Mouse (Mus musculus) limb, embryonic 15.5 days (tissue): Measurements from ENCODE around the gene Hspa12b. TPM values are rescaled to one million over a fixed set of nuclear protein-coding genes. Genes with fewer than 3 reads are reported as not detected.

ENCODE experiments used
- ATAC-seq: fragments of 200-750 bp; cut with Nextera tagmentation; 2 replicates; pipeline ENCODE4 v1.8.0; 2017; ENCODE audit warnings: low read depth, moderate TSS enrichment; ENCODE audit not compliant: insufficient number of reproducible peaks, low FRiP score, low TSS enrichment
- H3K27ac ChIP-seq: fragments of 300-500 bp; sonication (generic); 2 replicates; pipeline ENCODE4 v1.5.1; 2015; ENCODE audit warnings: moderate library complexity, mild to moderate bottlenecking, inconsistent platforms
- H3K27me3 ChIP-seq: fragments of 300-500 bp; sonication (generic); 2 replicates; pipeline ENCODE4 v1.6.1; 2015; ENCODE audit warnings: inconsistent platforms
- H3K36me3 ChIP-seq: fragments of 300-500 bp; sonication (generic); 2 replicates; pipeline ENCODE4 v1.6.1; 2015; ENCODE audit warnings: inconsistent platforms
- H3K4me1 ChIP-seq: fragments of 300-500 bp; sonication (generic); 2 replicates; pipeline ENCODE4 v1.6.1; 2015; ENCODE audit warnings: inconsistent platforms
- H3K4me2 ChIP-seq: fragments of 300-500 bp; sonication (generic); 2 replicates; pipeline ENCODE4 v1.6.1; 2015; ENCODE audit warnings: mild to moderate bottlenecking, inconsistent platforms
- H3K4me3 ChIP-seq: fragments of 300-500 bp; sonication (generic); 2 replicates; pipeline ENCODE4 v1.5.1; 2015; ENCODE audit warnings: mild to moderate bottlenecking, inconsistent platforms
- H3K9ac ChIP-seq: fragments of 300-500 bp; sonication (generic); 2 replicates; pipeline ENCODE4 v1.6.1; 2015; ENCODE audit warnings: inconsistent platforms
- H3K9me3 ChIP-seq: fragments of 300-500 bp; sonication (generic); 2 replicates; pipeline ENCODE4 v1.6.1; 2016; ENCODE audit warnings: inconsistent platforms
- WGBS: fragments of 180-500 bp; shearing (Covaris S2); methylation state at CpG from one replicate; pipeline ENCODE4 v1.1.7; 2015; 5-methylcytosine and 5-hydroxymethylcytosine counted together
- polyA plus RNA-seq: library from polyadenylated mRNA; unstranded; fragments of >200 nt; fragmentation: Nextera tagmentation; extraction: Ambion mirVana; gene quantifications from 2 replicates; pipeline ENCODE4 v1.2.1, GENCODE M21; 2015

The Hspa12b gene
- polyA plus RNA-seq, 1 experiment from 2014 or later, result 22.0 TPM

GRCm38 (mm10) chr2:131156987-131157386 is 29.9 kb downstream of the Hspa12b start:
- no peak for ATAC-seq
- WGBS, result 91% methylated on average over 7 of the region's 7 CpGs
- Histone ChIP-seq H3K4me1 (peaks cover 16% of the 10 kb centered on the region), H3K4me2 (no peak overlapping the region), H3K27ac (no peak overlapping the region), H3K4me3 (no peak overlapping the region), H3K27me3 (no peaks in the 10 kb centered on the region), H3K9me3 (no peaks in the 10 kb centered on the region), H3K36me3 (peaks cover 14% of the 10 kb centered on the region), H3K9ac (no peak overlapping the region)

GRCm38 (mm10) chr2:131159491-131159910 is 32.4 kb downstream of the Hspa12b start:
- peak; percentile 20 for ATAC-seq
- no peaks in the 10 kb centered on the region for H3K9me3 ChIP-seq
- H3K9ac ChIP-seq, result peak overlapping the region; percentile 57
- H3K27me3 ChIP-seq, result no peaks in the 10 kb centered on the region
- H3K4me3 ChIP-seq, result peak overlapping the region; percentile 71
- peaks cover 18% of the 10 kb centered on the region for H3K4me1 ChIP-seq
- under 1% methylated on average over 18 of the region's 18 CpGs for WGBS
- peak overlapping the region; percentile 86 for H3K4me2 ChIP-seq
- H3K27ac ChIP-seq, result peak overlapping the region; percentile 74; the same call in 1 of the 2 replicates
- no peaks in the 10 kb centered on the region for H3K36me3 ChIP-seq

GRCm38 (mm10) chr2:131159938-131160581 is 33.0 kb downstream of the Hspa12b start, which contains the start of gene 1700037H04Rik:
Gene 1700037H04Rik, minus strand, starts transcription at chr2:131160081.
- Histone ChIP-seq H3K4me1 (peaks cover 18% of the 10 kb centered on the region), H3K27me3 (no peaks in the 10 kb centered on the region), H3K9ac (peak within 1 kb of the TSS; percentile 68), H3K27ac (peak within 1 kb of the TSS; percentile 89), H3K36me3 (no peaks in the 10 kb centered on the region), H3K4me2 (peak within 1 kb of the TSS; percentile 86), H3K9me3 (no peaks in the 10 kb centered on the region), H3K4me3 (peak within 1 kb of the TSS; percentile 71)
- under 1% methylated on average over 54 of the region's 54 CpGs for WGBS
- ATAC-seq, result peak; percentile 98

GRCm38 (mm10) chr2:131160671-131161111 is 33.6 kb downstream of the Hspa12b start:
- no peaks in the 10 kb centered on the region for H3K27me3 ChIP-seq
- 1% methylated on average over 17 of the region's 17 CpGs for WGBS
- H3K27ac ChIP-seq, result peak overlapping the region; percentile 89
- no peak for ATAC-seq
- H3K4me2 ChIP-seq, result peak overlapping the region; percentile 86
- peak overlapping the region; percentile 71 for H3K4me3 ChIP-seq
- peak overlapping the region; percentile 68 for H3K9ac ChIP-seq
- no peaks in the 10 kb centered on the region for H3K36me3 ChIP-seq
- no peaks in the 10 kb centered on the region for H3K9me3 ChIP-seq
- H3K4me1 ChIP-seq, result peaks cover 18% of the 10 kb centered on the region

- ATAC-seq, result no peak
- H3K4me1 ChIP-seq, result peaks cover 6% of the 10 kb centered on the region
- no peak overlapping the region for H3K27ac ChIP-seq
- no peak overlapping the region for H3K9ac ChIP-seq
- whole genome bisulfite sequencing, result 59% methylated on average over 7 of the region's 7 CpGs
- H3K9me3 ChIP-seq, result no peaks in the 10 kb centered on the region
- H3K4me2 ChIP-seq, result no peak overlapping the region
- H3K4me3 ChIP-seq, result no peak overlapping the region
- no peaks in the 10 kb centered on the region for H3K36me3 ChIP-seq
- H3K27me3 ChIP-seq, result no peaks in the 10 kb centered on the region
Measured at GRCm38 (mm10) chr2:131163924-131164323, 36.8 kb downstream of the Hspa12b start.

DNA sequence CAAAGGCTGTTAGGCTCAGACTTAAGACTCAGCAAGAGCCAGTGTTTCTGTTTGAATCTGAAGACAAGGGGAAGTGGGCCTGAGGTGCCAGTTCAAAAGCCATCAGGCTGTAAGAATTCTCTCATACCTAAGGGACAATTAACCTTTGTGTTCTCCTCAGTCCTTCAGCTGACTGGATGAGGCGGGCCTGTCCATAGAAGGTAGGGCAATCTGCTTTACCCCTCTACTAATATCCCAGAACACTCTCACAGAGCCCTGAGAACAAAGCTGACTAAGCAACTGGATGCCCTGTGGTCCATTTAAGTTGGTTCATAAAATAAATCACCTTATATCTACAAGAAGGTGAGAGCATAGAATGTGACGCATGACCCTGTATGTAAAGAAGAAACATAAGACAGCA is 39.1 kb downstream of the Hspa12b start:
- no peak overlapping the region for H3K4me3 ChIP-seq
- no peak for ATAC-seq
- WGBS, result 87% methylated on average over 2 of the region's 2 CpGs

DNA sequence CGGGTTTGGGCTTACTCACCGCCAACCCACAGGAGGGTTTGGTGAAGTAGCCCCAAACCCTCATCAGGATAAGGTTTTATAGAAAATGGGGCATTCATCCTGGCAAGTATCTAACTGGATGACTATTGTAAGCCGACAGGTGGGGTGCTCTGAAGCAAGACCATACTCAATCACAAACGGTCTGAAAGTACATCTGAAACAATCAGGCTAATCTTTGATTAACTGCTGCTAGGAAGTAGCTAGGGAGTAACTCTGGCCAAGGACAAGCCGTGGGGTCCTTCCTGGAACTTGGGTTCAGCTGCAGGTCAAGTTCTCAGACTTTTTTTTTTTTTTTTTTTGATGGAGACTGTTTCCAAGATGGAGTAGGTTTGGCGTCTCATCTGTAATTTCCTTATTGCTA is 40.9 kb downstream of the Hspa12b start:
- Histone ChIP-seq H3K9me3 (no peaks in the 10 kb centered on the region), H3K4me3 (no peak overlapping the region), H3K27ac (no peak overlapping the region), H3K27me3 (peaks cover 34% of the 10 kb centered on the region), H3K9ac (no peak overlapping the region), H3K36me3 (no peaks in the 10 kb centered on the region), H3K4me2 (no peak overlapping the region), H3K4me1 (peaks cover 13% of the 10 kb centered on the region)
- ATAC-seq, result no peak
- WGBS, result 82% methylated on average over 6 of the region's 6 CpGs

More for the DNA sequence above, 39.1 kb downstream of the Hspa12b start:
- Histone ChIP-seq H3K9me3 (no peaks in the 10 kb centered on the region), H3K36me3 (no peaks in the 10 kb centered on the region), H3K27me3 (peaks cover 16% of the 10 kb centered on the region), H3K9ac (no peak overlapping the region), H3K27ac (no peak overlapping the region), H3K4me1 (peaks cover 6% of the 10 kb centered on the region; the same call in 1 of the 2 replicates), H3K4me2 (no peak overlapping the region)

- no peaks in the 10 kb centered on the region for H3K9me3 ChIP-seq
- H3K27ac ChIP-seq, result no peak overlapping the region
- no peak overlapping the region for H3K4me2 ChIP-seq
- no peak overlapping the region for H3K9ac ChIP-seq
- H3K4me1 ChIP-seq, result peaks cover 11% of the 10 kb centered on the region
- no peak for ATAC-seq
- 82% methylated on average over 1 of the region's 1 CpGs for WGBS
- peaks cover 43% of the 10 kb centered on the region for H3K27me3 ChIP-seq
- no peak overlapping the region for H3K4me3 ChIP-seq
- no peaks in the 10 kb centered on the region for H3K36me3 ChIP-seq
Measured at GRCm38 (mm10) chr2:131168914-131169313, 41.8 kb downstream of the Hspa12b start.

DNA sequence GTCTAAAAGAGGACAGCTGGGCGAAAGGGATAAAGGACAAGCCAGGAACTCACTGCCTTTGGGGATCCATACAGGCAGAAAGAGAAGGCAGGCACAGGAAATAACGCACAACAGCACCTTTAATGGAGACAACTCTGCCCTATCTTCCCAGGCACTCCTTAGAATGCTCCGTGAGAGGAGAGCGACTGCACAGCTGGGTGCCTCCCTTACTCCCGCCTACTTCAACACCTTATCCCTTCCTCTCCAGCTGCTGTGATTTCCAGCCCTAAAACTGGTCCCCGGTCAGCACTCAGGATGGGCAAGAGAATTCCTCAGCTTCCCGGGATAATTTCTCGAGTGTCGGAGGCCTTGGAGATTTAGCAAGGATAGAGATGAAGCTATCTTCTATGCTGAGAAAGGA is 43.9 kb downstream of the Hspa12b start:
- H3K4me3 ChIP-seq, result peak overlapping the region; percentile 26
- no peaks in the 10 kb centered on the region for H3K36me3 ChIP-seq
- H3K27ac ChIP-seq, result no peak overlapping the region
- peak overlapping the region; percentile 40 for H3K4me2 ChIP-seq
- H3K9ac ChIP-seq, result no peak overlapping the region; the same call in 1 of the 2 replicates
- WGBS, result 16% methylated on average over 9 of the region's 9 CpGs
- H3K9me3 ChIP-seq, result no peaks in the 10 kb centered on the region
- no peak for ATAC-seq
- peaks cover 23% of the 10 kb centered on the region for H3K4me1 ChIP-seq
- peaks cover 43% of the 10 kb centered on the region for H3K27me3 ChIP-seq

GRCm38 (mm10) chr2:131171401-131172104 is 44.5 kb downstream of the Hspa12b start:
- Histone ChIP-seq H3K27me3 (peaks cover 43% of the 10 kb centered on the region), H3K4me2 (peak overlapping the region; percentile 40), H3K4me1 (peaks cover 29% of the 10 kb centered on the region), H3K27ac (no peak overlapping the region), H3K4me3 (peak overlapping the region; percentile 26), H3K9me3 (no peaks in the 10 kb centered on the region), H3K36me3 (no peaks in the 10 kb centered on the region; the same call in 1 of the 2 replicates), H3K9ac (peak overlapping the region; percentile 2; the same call in 1 of the 2 replicates)
- ATAC-seq, result no peak
- WGBS, result 8% methylated on average over 42 of the region's 43 CpGs

GRCm38 (mm10) chr2:131172322-131172721 is 45.2 kb downstream of the Hspa12b start:
- peaks cover 43% of the 10 kb centered on the region for H3K27me3 ChIP-seq
- WGBS, result 54% methylated on average over 9 of the region's 9 CpGs
- H3K9me3 ChIP-seq, result no peaks in the 10 kb centered on the region
- H3K9ac ChIP-seq, result no peak overlapping the region
- ATAC-seq, result no peak
- H3K4me2 ChIP-seq, result no peak overlapping the region
- peaks cover 5% of the 10 kb centered on the region for H3K36me3 ChIP-seq
- peaks cover 36% of the 10 kb centered on the region for H3K4me1 ChIP-seq
- no peak overlapping the region for H3K27ac ChIP-seq
- no peak overlapping the region for H3K4me3 ChIP-seq

- 8% methylated on average over 11 of the region's 11 CpGs for WGBS
- Histone ChIP-seq H3K4me2 (peak overlapping the region; percentile 83), H3K27ac (no peak overlapping the region), H3K9ac (no peak overlapping the region; the same call in 1 of the 2 replicates), H3K9me3 (no peaks in the 10 kb centered on the region), H3K27me3 (peaks cover 41% of the 10 kb centered on the region), H3K4me1 (peaks cover 58% of the 10 kb centered on the region), H3K36me3 (peaks cover 14% of the 10 kb centered on the region), H3K4me3 (peak overlapping the region; percentile 39)
- ATAC-seq, result no peak
Measured at GRCm38 (mm10) chr2:131174700-131175099, 47.6 kb downstream of the Hspa12b start.
